Mouse (Mus musculus): ENCODE data around the gene Magi2. TPM values are rescaled to one million over a fixed set of nuclear protein-coding genes. Genes with fewer than 3 reads are reported as not detected.

Gene Magi2
- polyA plus RNA-seq, 2 experiments, result 0.08 to 0.15 TPM

GRCm38 (mm10) chr5:20404533-20404932 is 1177.7 kb downstream of the Magi2 start:
- Histone ChIP-seq H3K4me1 (replicated peaks; ENCODE audit: control insufficient read depth in 2 of 2, insufficient read depth in 2 of 2, low read length in 1 of 2) (no peaks in the 10 kb centered on the region), H3K36me3 (replicated peaks; ENCODE audit: control insufficient read depth, insufficient read depth, low read depth) (no peaks in the 10 kb centered on the region), H3K4me3 (ENCODE audit: insufficient read depth in 1 of 2, low read depth in 2 of 2, low read length in 2 of 2) (no peak overlapping the region), H3K9ac (replicated peaks) (no peak overlapping the region), H3K27me3 (ENCODE audit: control insufficient read depth, insufficient read depth, low read length) (no peaks in the 10 kb centered on the region), H3K9me3 (ENCODE audit: control insufficient read depth, low read length) (no peaks in the 10 kb centered on the region), H3K27ac (no peak overlapping the region), H3K4me2 (ENCODE audit: low read depth) (no peak overlapping the region)
- no peak for ATAC-seq (ENCODE audit: insufficient read depth)
- TF ChIP-seq CTCF (IDR thresholded peaks at IDR 0.05; ENCODE audit: low read depth), result no peak
- TF ChIP-seq EP300 (IDR thresholded peaks at IDR 0.05; ENCODE audit: low read depth), result no peak
- no peak for DNase-seq (ENCODE audit: low read depth in 3 of 3, low spot score in 3 of 3)
- 60% methylated on average over 5 of the region's 5 CpGs for WGBS (ENCODE audit: insufficient replicate concordance)

- Histone ChIP-seq H3K27ac (no peak overlapping the region), H3K4me3 (ENCODE audit: insufficient read depth in 1 of 2, low read depth in 2 of 2, low read length in 2 of 2) (no peak overlapping the region), H3K27me3 (ENCODE audit: control insufficient read depth, insufficient read depth, low read length) (no peaks in the 10 kb centered on the region), H3K4me1 (replicated peaks; ENCODE audit: control insufficient read depth in 2 of 2, insufficient read depth in 2 of 2, low read length in 1 of 2) (no peaks in the 10 kb centered on the region), H3K36me3 (replicated peaks; ENCODE audit: control insufficient read depth, insufficient read depth, low read depth) (no peaks in the 10 kb centered on the region), H3K9ac (replicated peaks) (no peak overlapping the region), H3K9me3 (ENCODE audit: control insufficient read depth, low read length) (no peaks in the 10 kb centered on the region), H3K4me2 (ENCODE audit: low read depth) (no peak overlapping the region)
- no peak for TF ChIP-seq EP300 (IDR thresholded peaks at IDR 0.05; ENCODE audit: low read depth)
- TF ChIP-seq CTCF (IDR thresholded peaks at IDR 0.05; ENCODE audit: low read depth), result no peak
- WGBS (ENCODE audit: insufficient replicate concordance), result 60% methylated on average over 4 of the region's 4 CpGs
- ATAC-seq (ENCODE audit: insufficient read depth) (no peak), DNase-seq (ENCODE audit: low read depth in 3 of 3, low spot score in 3 of 3) (no peak)
Measured at GRCm38 (mm10) chr5:20406626-20407025, 1179.8 kb downstream of the Magi2 start.

- H3K9me3 ChIP-seq (ENCODE audit: control insufficient read depth, low read length), result no peaks in the 10 kb centered on the region
- TF ChIP-seq CTCF (IDR thresholded peaks at IDR 0.05; ENCODE audit: low read depth), result no peak
- TF ChIP-seq EP300 (IDR thresholded peaks at IDR 0.05; ENCODE audit: low read depth), result no peak
- H3K27me3 ChIP-seq (ENCODE audit: control insufficient read depth, insufficient read depth, low read length), result no peaks in the 10 kb centered on the region
- ATAC-seq (ENCODE audit: insufficient read depth), result no peak
- no peak overlapping the region for H3K4me2 ChIP-seq (ENCODE audit: low read depth)
- H3K4me1 ChIP-seq (replicated peaks; ENCODE audit: control insufficient read depth in 2 of 2, insufficient read depth in 2 of 2, low read length in 1 of 2), result no peaks in the 10 kb centered on the region
- no peak for DNase-seq (ENCODE audit: low read depth in 3 of 3, low spot score in 3 of 3)
- no peaks in the 10 kb centered on the region for H3K36me3 ChIP-seq (replicated peaks; ENCODE audit: control insufficient read depth, insufficient read depth, low read depth)
- H3K9ac ChIP-seq (replicated peaks), result no peak overlapping the region
- no peak overlapping the region for H3K27ac ChIP-seq
- no peak overlapping the region for H3K4me3 ChIP-seq (ENCODE audit: insufficient read depth in 1 of 2, low read depth in 2 of 2, low read length in 2 of 2)
Measured at GRCm38 (mm10) chr5:20415320-20415719, 1188.5 kb downstream of the Magi2 start.

- Histone ChIP-seq H3K4me2 (ENCODE audit: low read depth) (no peak overlapping the region), H3K9me3 (ENCODE audit: control insufficient read depth, low read length) (no peaks in the 10 kb centered on the region), H3K4me1 (replicated peaks; ENCODE audit: control insufficient read depth in 2 of 2, insufficient read depth in 2 of 2, low read length in 1 of 2) (no peaks in the 10 kb centered on the region), H3K27me3 (ENCODE audit: control insufficient read depth, insufficient read depth, low read length) (no peaks in the 10 kb centered on the region), H3K9ac (replicated peaks) (no peak overlapping the region), H3K36me3 (replicated peaks; ENCODE audit: control insufficient read depth, insufficient read depth, low read depth) (no peaks in the 10 kb centered on the region), H3K4me3 (ENCODE audit: insufficient read depth in 1 of 2, low read depth in 2 of 2, low read length in 2 of 2) (no peak overlapping the region), H3K27ac (no peak overlapping the region)
- ATAC-seq (ENCODE audit: insufficient read depth) (no peak), DNase-seq (ENCODE audit: low read depth in 3 of 3, low spot score in 3 of 3) (no peak)
- TF ChIP-seq EP300 (IDR thresholded peaks at IDR 0.05; ENCODE audit: low read depth) (no peak), CTCF (IDR thresholded peaks at IDR 0.05; ENCODE audit: low read depth) (no peak)
Measured at GRCm38 (mm10) chr5:20417348-20417747, 1190.5 kb downstream of the Magi2 start.

GRCm38 (mm10) chr5:20432148-20432813 is 1205.4 kb downstream of the Magi2 start:
- H3K27ac ChIP-seq, result no peak overlapping the region
- H3K4me3 ChIP-seq (ENCODE audit: insufficient read depth in 1 of 2, low read depth in 2 of 2, low read length in 2 of 2), result no peak overlapping the region
- no peak for TF ChIP-seq CTCF (IDR thresholded peaks at IDR 0.05; ENCODE audit: low read depth)
- TF ChIP-seq EP300 (IDR thresholded peaks at IDR 0.05; ENCODE audit: low read depth), result no peak
- H3K9ac ChIP-seq (replicated peaks), result no peak overlapping the region
- H3K4me1 ChIP-seq (replicated peaks; ENCODE audit: control insufficient read depth in 2 of 2, insufficient read depth in 2 of 2, low read length in 1 of 2), result no peaks in the 10 kb centered on the region
- no peak for ATAC-seq (ENCODE audit: insufficient read depth)
- no peaks in the 10 kb centered on the region for H3K27me3 ChIP-seq (ENCODE audit: control insufficient read depth, insufficient read depth, low read length)
- no peak for DNase-seq (ENCODE audit: low read depth in 3 of 3, low spot score in 3 of 3)
- WGBS (ENCODE audit: insufficient replicate concordance), result 54% methylated on average over 9 of the region's 9 CpGs
- H3K4me2 ChIP-seq (ENCODE audit: low read depth), result no peak overlapping the region
- no peaks in the 10 kb centered on the region for H3K36me3 ChIP-seq (replicated peaks; ENCODE audit: control insufficient read depth, insufficient read depth, low read depth)
- H3K9me3 ChIP-seq (ENCODE audit: control insufficient read depth, low read length), result no peaks in the 10 kb centered on the region
